Mouse (Mus musculus): ENCODE measurements around the gene Uvrag. TPM values are rescaled to one million over a fixed set of nuclear protein-coding genes. Genes with fewer than 3 reads are reported as not detected.

Gene Uvrag
- polyA plus RNA-seq, 1 experiment from 2014 or later, result 14.5 TPM

DNA sequence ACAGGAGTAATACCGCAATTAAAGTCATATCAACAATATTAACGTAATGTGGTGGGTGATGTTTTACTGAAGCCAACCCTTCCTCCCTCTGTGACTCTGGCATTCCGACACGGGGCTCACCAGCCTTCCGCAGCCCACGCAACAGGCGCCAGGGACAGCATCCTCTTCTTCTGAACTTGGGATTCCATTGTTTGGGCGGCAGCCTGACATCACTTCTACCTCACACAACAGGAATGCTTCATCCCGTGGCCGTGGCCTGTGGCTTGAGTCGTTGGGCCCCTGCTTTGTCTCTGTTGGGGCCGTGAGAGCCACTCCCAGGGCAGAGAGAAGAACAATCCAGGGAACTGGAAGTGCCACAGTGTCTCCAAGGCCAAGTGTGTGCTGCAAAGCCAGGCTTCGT lies 264.8 kb downstream of the Uvrag start:
- Histone ChIP-seq H3K27me3 (replicated peaks; ENCODE audit: control insufficient read depth, insufficient read depth, low read length) (no peaks in the 10 kb centered on the region), H3K9me3 (ENCODE audit: control insufficient read depth, low read length) (no peaks in the 10 kb centered on the region), H3K4me1 (replicated peaks; ENCODE audit: control insufficient read depth, insufficient read depth, low read length) (no peaks in the 10 kb centered on the region), H3K4me2 (no peak overlapping the region), H3K9ac (ENCODE audit: low read depth, low read length) (no peak overlapping the region), H3K36me3 (ENCODE audit: control insufficient read depth, insufficient read depth, low read length) (no peaks in the 10 kb centered on the region), H3K27ac (ENCODE audit: low read depth, low read length) (no peak overlapping the region), H3K4me3 (ENCODE audit: low read depth, low read length) (no peak overlapping the region)
- 45% methylated on average over 13 of the region's 13 CpGs for WGBS
- DNase-seq (ENCODE audit: low spot score) (no peak), ATAC-seq (replicated peaks; ENCODE audit: low FRiP score) (no peak)

DNA sequence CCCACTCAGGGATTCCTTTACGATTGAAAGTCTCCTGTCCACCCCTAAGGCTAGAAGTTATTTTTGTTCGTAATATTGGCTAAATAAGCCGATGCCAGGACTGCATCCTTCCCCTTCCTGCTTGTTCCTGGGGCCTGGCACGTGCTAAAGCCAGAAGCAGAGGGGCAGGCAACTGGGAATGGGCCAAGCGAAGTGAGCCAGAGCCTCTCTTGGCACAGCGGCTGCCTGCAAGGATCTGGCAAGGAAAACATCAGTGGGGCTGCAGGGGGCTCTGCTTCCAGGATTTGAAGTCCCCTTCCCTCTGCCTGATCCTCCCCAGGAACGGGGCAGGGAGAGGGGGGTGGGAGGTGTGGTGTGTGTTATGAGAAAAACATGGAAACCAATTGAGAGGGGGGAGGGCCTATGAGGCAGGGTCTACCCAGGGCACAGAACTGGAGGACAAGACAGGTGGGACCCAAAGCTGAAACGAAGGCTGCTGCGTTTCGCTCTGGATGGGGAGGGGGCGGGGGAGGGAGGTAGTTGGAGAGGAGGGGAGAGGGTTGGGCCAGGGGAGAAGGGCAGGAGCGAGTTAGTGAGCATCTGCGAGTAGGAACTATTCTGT lies 265.5 kb downstream of the Uvrag start:
- no peaks in the 10 kb centered on the region for H3K36me3 ChIP-seq (ENCODE audit: control insufficient read depth, insufficient read depth, low read length)
- ATAC-seq (replicated peaks; ENCODE audit: low FRiP score) (no peak), DNase-seq (ENCODE audit: low spot score) (no peak)
- H3K27me3 ChIP-seq (replicated peaks; ENCODE audit: control insufficient read depth, insufficient read depth, low read length), result no peaks in the 10 kb centered on the region
- H3K4me3 ChIP-seq (ENCODE audit: low read depth, low read length), result no peak overlapping the region
- H3K4me2 ChIP-seq, result no peak overlapping the region
- H3K27ac ChIP-seq (ENCODE audit: low read depth, low read length), result no peak overlapping the region
- H3K9ac ChIP-seq (ENCODE audit: low read depth, low read length), result no peak overlapping the region
- 50% methylated on average over 13 of the region's 13 CpGs for WGBS
- no peaks in the 10 kb centered on the region for H3K4me1 ChIP-seq (replicated peaks; ENCODE audit: control insufficient read depth, insufficient read depth, low read length)
- no peaks in the 10 kb centered on the region for H3K9me3 ChIP-seq (ENCODE audit: control insufficient read depth, low read length)

DNA sequence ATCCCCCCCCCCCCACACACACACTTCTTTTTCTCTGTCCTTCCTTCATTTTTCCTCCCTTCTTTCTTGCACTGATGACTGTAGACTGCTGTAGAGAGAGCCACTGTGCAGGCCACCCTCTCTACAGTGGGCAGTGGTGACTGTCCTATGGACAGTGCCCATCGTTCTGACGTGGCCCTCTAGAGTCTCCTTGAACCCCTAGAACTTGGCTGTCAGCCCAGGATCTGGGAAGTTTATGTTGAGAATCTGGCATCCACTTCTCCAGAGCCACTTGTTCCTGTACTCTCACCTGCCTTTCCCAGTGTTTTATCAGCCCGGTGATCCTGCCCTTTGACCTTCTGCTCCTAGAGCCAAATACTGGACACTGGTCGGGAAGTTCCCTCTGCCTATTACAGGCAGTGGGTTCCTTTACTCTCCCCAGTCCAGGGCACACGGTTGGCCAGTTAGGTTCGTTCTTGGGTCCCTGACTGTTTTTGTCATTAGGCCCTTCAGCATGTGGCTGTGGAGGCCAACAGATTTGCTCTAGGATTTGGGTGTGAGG lies 266.5 kb downstream of the Uvrag start:
- WGBS, result 57% methylated on average over 6 of the region's 6 CpGs
- DNase-seq (ENCODE audit: low spot score) (no peak), ATAC-seq (replicated peaks; ENCODE audit: low FRiP score) (no peak)
- no peak overlapping the region for H3K4me2 ChIP-seq
- no peaks in the 10 kb centered on the region for H3K9me3 ChIP-seq (ENCODE audit: control insufficient read depth, low read length)
- no peak overlapping the region for H3K9ac ChIP-seq (ENCODE audit: low read depth, low read length)
- no peak overlapping the region for H3K27ac ChIP-seq (ENCODE audit: low read depth, low read length)
- H3K27me3 ChIP-seq (replicated peaks; ENCODE audit: control insufficient read depth, insufficient read depth, low read length), result no peaks in the 10 kb centered on the region
- no peaks in the 10 kb centered on the region for H3K4me1 ChIP-seq (replicated peaks; ENCODE audit: control insufficient read depth, insufficient read depth, low read length)
- H3K4me3 ChIP-seq (ENCODE audit: low read depth, low read length), result no peak overlapping the region
- H3K36me3 ChIP-seq (ENCODE audit: control insufficient read depth, insufficient read depth, low read length), result no peaks in the 10 kb centered on the region

DNA sequence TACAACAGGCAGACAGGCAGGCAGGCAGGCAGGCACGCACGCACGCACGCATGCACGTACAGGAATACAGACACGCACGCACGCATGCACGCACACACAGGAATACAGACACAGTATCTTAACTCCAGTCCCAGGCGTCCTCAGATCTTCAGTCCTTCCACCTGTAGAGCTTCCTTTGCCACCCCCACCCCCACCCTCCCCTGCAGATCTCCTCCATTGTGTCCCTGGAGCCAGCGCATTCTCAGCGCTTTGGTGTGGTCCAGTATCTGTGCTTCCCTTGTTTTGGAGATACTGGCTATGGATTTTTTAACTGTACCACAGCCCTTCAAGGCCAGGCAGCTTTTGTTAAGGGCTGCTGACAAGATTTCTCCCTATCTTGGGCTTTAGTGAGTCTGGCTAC lies 267.6 kb downstream of the Uvrag start:
- Histone ChIP-seq H3K36me3 (ENCODE audit: control insufficient read depth, insufficient read depth, low read length) (no peaks in the 10 kb centered on the region), H3K27me3 (replicated peaks; ENCODE audit: control insufficient read depth, insufficient read depth, low read length) (no peaks in the 10 kb centered on the region), H3K4me3 (ENCODE audit: low read depth, low read length) (no peak overlapping the region), H3K9ac (ENCODE audit: low read depth, low read length) (no peak overlapping the region), H3K9me3 (ENCODE audit: control insufficient read depth, low read length) (no peaks in the 10 kb centered on the region), H3K27ac (ENCODE audit: low read depth, low read length) (no peak overlapping the region), H3K4me1 (replicated peaks; ENCODE audit: control insufficient read depth, insufficient read depth, low read length) (peaks cover 4% of the 10 kb centered on the region; the same call in 1 of the 2 replicates), H3K4me2 (no peak overlapping the region)
- ATAC-seq (replicated peaks; ENCODE audit: low FRiP score), result no peak
- DNase-seq (ENCODE audit: low spot score), result no peak
- 84% methylated on average over 12 of the region's 12 CpGs for WGBS

DNA sequence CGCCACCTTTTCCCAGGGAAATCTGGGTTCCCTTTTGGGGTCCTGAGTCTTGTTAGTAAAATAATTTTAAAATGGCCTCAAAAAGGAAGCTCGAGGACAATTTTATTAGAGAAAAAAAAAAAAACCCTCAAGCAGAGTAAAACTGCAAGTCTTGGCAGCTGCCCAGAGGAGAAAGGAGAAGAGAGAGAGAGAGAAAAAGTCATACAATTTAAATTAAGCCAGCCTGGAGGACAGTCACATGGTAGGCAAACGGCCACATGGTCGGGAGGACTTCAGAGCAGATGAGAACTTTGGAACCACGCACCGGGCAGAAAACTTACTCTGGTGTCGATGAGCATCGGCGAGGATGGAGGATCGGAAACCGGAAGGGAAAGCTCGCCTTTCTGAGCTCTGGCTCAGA lies 269.1 kb downstream of the Uvrag start:
- Histone ChIP-seq H3K4me3 (ENCODE audit: low read depth, low read length) (no peak overlapping the region), H3K36me3 (ENCODE audit: control insufficient read depth, insufficient read depth, low read length) (no peaks in the 10 kb centered on the region), H3K27ac (ENCODE audit: low read depth, low read length) (no peak overlapping the region), H3K9ac (ENCODE audit: low read depth, low read length) (no peak overlapping the region), H3K9me3 (ENCODE audit: control insufficient read depth, low read length) (no peaks in the 10 kb centered on the region), H3K27me3 (replicated peaks; ENCODE audit: control insufficient read depth, insufficient read depth, low read length) (no peaks in the 10 kb centered on the region), H3K4me1 (replicated peaks; ENCODE audit: control insufficient read depth, insufficient read depth, low read length) (peaks cover 14% of the 10 kb centered on the region), H3K4me2 (no peak overlapping the region)
- DNase-seq (ENCODE audit: low spot score), result no peak
- WGBS, result 57% methylated on average over 12 of the region's 12 CpGs
- no peak for ATAC-seq (replicated peaks; ENCODE audit: low FRiP score)

DNA sequence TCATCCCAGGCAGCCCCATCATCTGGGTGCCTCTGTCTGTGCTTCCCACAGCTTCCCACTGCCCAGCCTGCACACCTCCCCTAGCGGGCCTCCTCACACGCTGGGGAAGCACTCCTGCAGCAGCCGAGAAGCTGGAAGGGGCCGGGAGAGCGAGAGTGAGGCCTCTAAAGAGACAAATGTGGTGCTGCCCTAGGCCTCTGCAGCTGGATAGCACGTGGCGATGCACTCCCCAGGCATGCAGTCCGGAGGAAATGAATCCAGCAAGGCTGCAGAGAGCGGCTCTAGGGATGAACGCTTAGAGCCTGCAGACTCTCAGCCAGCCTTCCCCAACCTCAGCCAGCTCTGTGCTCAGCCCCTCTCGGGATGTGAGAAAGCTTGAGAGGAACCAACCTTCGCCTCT lies 270.1 kb downstream of the Uvrag start:
- no peaks in the 10 kb centered on the region for H3K27me3 ChIP-seq (replicated peaks; ENCODE audit: control insufficient read depth, insufficient read depth, low read length)
- H3K4me1 ChIP-seq (replicated peaks; ENCODE audit: control insufficient read depth, insufficient read depth, low read length), result peaks cover 14% of the 10 kb centered on the region
- no peak overlapping the region for H3K27ac ChIP-seq (ENCODE audit: low read depth, low read length)
- WGBS, result 29% methylated on average over 12 of the region's 12 CpGs
- no peak for DNase-seq (ENCODE audit: low spot score)
- no peak overlapping the region for H3K4me2 ChIP-seq
- H3K4me3 ChIP-seq (ENCODE audit: low read depth, low read length), result no peak overlapping the region
- no peak for ATAC-seq (replicated peaks; ENCODE audit: low FRiP score)
- no peaks in the 10 kb centered on the region for H3K9me3 ChIP-seq (ENCODE audit: control insufficient read depth, low read length)
- H3K36me3 ChIP-seq (ENCODE audit: control insufficient read depth, insufficient read depth, low read length), result no peaks in the 10 kb centered on the region
- no peak overlapping the region for H3K9ac ChIP-seq (ENCODE audit: low read depth, low read length)

DNA sequence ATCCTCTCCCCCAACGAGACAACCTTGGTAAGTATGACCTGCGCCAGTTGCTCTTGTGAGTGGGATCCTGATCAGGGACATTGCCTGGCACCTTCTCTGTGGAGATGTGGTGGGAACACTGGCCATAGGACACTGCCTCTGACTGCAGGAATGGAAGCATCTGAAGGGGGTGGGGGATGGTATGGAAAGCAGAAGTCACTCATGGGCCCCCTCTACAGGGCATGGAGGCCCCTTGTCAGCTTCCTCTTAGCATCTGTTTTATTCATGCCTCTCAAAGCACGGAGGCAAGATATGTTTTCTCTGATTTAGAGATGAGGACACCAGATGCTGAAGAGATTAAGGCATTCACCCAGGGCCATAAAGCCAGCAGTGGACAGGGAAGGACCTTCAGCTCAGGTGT lies 271.9 kb downstream of the Uvrag start:
- DNase-seq (ENCODE audit: low spot score), result no peak
- H3K4me3 ChIP-seq (ENCODE audit: low read depth, low read length), result no peak overlapping the region
- no peaks in the 10 kb centered on the region for H3K36me3 ChIP-seq (ENCODE audit: control insufficient read depth, insufficient read depth, low read length)
- H3K4me2 ChIP-seq, result no peak overlapping the region
- peaks cover 14% of the 10 kb centered on the region for H3K4me1 ChIP-seq (replicated peaks; ENCODE audit: control insufficient read depth, insufficient read depth, low read length)
- 48% methylated on average over 3 of the region's 3 CpGs for WGBS
- no peaks in the 10 kb centered on the region for H3K27me3 ChIP-seq (replicated peaks; ENCODE audit: control insufficient read depth, insufficient read depth, low read length)
- H3K9ac ChIP-seq (ENCODE audit: low read depth, low read length), result no peak overlapping the region
- H3K27ac ChIP-seq (ENCODE audit: low read depth, low read length), result no peak overlapping the region
- no peaks in the 10 kb centered on the region for H3K9me3 ChIP-seq (ENCODE audit: control insufficient read depth, low read length)
- ATAC-seq (replicated peaks; ENCODE audit: low FRiP score), result no peak

DNA sequence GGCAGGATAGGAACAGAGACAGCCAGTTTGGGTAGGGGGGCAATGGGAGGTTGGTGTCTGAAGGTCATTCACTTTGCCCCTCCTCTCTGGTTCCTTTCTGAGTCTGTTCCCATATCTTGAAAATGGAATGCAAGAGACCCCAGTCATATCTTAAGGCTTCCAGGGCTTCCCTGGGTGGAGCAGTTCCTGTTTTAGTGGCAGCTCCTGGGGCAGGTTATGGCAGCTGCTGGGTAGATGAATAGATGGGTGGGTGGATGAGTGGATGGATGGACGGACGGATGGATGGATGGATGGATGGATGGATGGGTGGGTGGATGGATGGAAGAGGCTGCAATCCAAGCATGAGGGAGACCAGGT lies 273.2 kb downstream of the Uvrag start:
- H3K9me3 ChIP-seq (ENCODE audit: control insufficient read depth, low read length), result no peaks in the 10 kb centered on the region
- no peak for ATAC-seq (replicated peaks; ENCODE audit: low FRiP score)
- no peak overlapping the region for H3K9ac ChIP-seq (ENCODE audit: low read depth, low read length)
- DNase-seq (ENCODE audit: low spot score), result no peak
- H3K27me3 ChIP-seq (replicated peaks; ENCODE audit: control insufficient read depth, insufficient read depth, low read length), result no peaks in the 10 kb centered on the region
- no peaks in the 10 kb centered on the region for H3K36me3 ChIP-seq (ENCODE audit: control insufficient read depth, insufficient read depth, low read length)
- 68% methylated on average over 2 of the region's 2 CpGs for WGBS
- no peak overlapping the region for H3K27ac ChIP-seq (ENCODE audit: low read depth, low read length)
- H3K4me3 ChIP-seq (ENCODE audit: low read depth, low read length), result no peak overlapping the region
- no peak overlapping the region for H3K4me2 ChIP-seq
- peaks cover 14% of the 10 kb centered on the region for H3K4me1 ChIP-seq (replicated peaks; ENCODE audit: control insufficient read depth, insufficient read depth, low read length)

DNA sequence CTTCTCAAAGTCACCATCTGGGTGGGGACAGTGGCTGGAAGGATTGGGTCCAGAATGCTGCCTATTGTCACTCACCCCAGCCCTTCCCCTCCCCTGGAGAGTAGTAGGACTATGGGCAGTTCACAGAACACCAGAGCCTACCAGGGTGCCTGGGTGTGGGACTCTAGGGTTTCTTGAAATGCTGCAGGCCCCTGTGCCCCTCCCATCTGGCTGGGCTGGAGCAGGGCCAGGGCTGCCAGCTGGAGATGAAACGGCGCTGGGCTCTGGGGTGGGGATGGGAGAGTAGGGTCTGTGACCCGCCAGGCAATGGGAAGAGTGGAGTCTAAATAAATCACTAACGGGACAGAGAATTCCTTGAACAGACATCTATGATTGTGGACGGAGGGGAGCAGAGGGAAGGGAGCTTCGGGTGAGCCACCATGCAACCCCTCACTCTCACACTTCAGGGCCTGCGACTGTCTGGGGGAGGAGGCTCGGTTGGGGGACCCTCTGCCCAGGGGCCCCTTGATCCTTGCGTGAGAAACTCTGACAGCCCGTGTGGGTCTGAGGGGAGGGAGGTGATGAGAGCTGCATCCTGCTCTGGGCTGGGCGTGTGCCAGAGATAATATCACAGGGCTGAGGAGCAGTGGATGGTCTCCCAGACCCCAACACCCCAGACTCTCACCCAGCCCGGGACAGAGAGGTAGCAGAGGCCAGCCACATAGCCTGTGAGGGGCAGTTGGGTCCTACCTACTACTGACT lies 273.7 kb downstream of the Uvrag start:
- ATAC-seq (replicated peaks; ENCODE audit: low FRiP score) (no peak), DNase-seq (ENCODE audit: low spot score) (no peak)
- Histone ChIP-seq H3K27ac (ENCODE audit: low read depth, low read length) (no peak overlapping the region), H3K4me1 (replicated peaks; ENCODE audit: control insufficient read depth, insufficient read depth, low read length) (peaks cover 14% of the 10 kb centered on the region), H3K9me3 (ENCODE audit: control insufficient read depth, low read length) (no peaks in the 10 kb centered on the region), H3K9ac (ENCODE audit: low read depth, low read length) (no peak overlapping the region), H3K4me2 (no peak overlapping the region), H3K27me3 (replicated peaks; ENCODE audit: control insufficient read depth, insufficient read depth, low read length) (peaks cover under 1% of the 10 kb centered on the region; the same call in 1 of the 2 replicates), H3K36me3 (ENCODE audit: control insufficient read depth, insufficient read depth, low read length) (no peaks in the 10 kb centered on the region), H3K4me3 (ENCODE audit: low read depth, low read length) (no peak overlapping the region)
- 22% methylated on average over 12 of the region's 12 CpGs for WGBS
